Mouse (Mus musculus): ENCODE results near the gene Map4k2. TPM values are rescaled to one million over a fixed set of nuclear protein-coding genes. Genes with fewer than 3 reads are reported as not detected.

Map4k2 gene
- polyA plus RNA-seq (2016; fragmentation: Nextera tagmentation; extraction: Ambion mirVana) = 14.1 and 15.7 TPM in 2 replicates

GRCm38 (mm10) chr19:6340524-6341452 is at the start of gene Map4k2:
Map4k2 (plus strand) TSS chr19:6341135.
- Histone ChIP-seq H3K36me3 (peaks cover 60% of the 10 kb centered on the region), H3K27me3 (replicated peaks) (no peaks in the 10 kb centered on the region), H3K4me1 (replicated peaks) (peaks cover 40% of the 10 kb centered on the region), H3K27ac (ENCODE audit: poor library complexity, severe bottlenecking) (peak within 1 kb of the TSS; percentile 59), H3K4me3 (peak within 1 kb of the TSS; percentile 68), H3K9me3 (replicated peaks) (no peaks in the 10 kb centered on the region), H3K9ac (peak within 1 kb of the TSS; percentile 82), H3K4me2 (peak within 1 kb of the TSS; percentile 92)
- peak; percentile 89 for ATAC-seq (ENCODE audit: insufficient number of reproducible peaks, low FRiP score)
- 4% methylated on average over 70 of the region's 72 CpGs for WGBS

GRCm38 (mm10) chr19:6292262-6292661 is 48.7 kb upstream of the Map4k2 start:
- Histone ChIP-seq H3K9me3 (replicated peaks) (no peaks in the 10 kb centered on the region), H3K27me3 (replicated peaks) (no peaks in the 10 kb centered on the region), H3K36me3 (peaks cover 66% of the 10 kb centered on the region), H3K4me2 (no peak overlapping the region), H3K27ac (ENCODE audit: poor library complexity, severe bottlenecking) (no peak overlapping the region), H3K9ac (no peak overlapping the region), H3K4me3 (no peak overlapping the region), H3K4me1 (replicated peaks) (peaks cover 46% of the 10 kb centered on the region)
- no peak for ATAC-seq (ENCODE audit: insufficient number of reproducible peaks, low FRiP score)
- WGBS = 82% methylated on average over 5 of the region's 5 CpGs

- H3K4me2 ChIP-seq = no peak overlapping the region
- no peaks in the 10 kb centered on the region for H3K9me3 ChIP-seq (replicated peaks)
- H3K36me3 ChIP-seq = peaks cover 79% of the 10 kb centered on the region
- peaks cover 37% of the 10 kb centered on the region for H3K4me1 ChIP-seq (replicated peaks)
- H3K27ac ChIP-seq (ENCODE audit: poor library complexity, severe bottlenecking) = no peak overlapping the region
- H3K4me3 ChIP-seq = no peak overlapping the region
- WGBS = 87% methylated on average over 17 of the region's 17 CpGs
- H3K9ac ChIP-seq = no peak overlapping the region
- no peaks in the 10 kb centered on the region for H3K27me3 ChIP-seq (replicated peaks)
- ATAC-seq (ENCODE audit: insufficient number of reproducible peaks, low FRiP score) = no peak
Observed at GRCm38 (mm10) chr19:6294301-6294700, 46.6 kb upstream of the Map4k2 start.

- Histone ChIP-seq H3K36me3 (peaks cover 78% of the 10 kb centered on the region), H3K4me1 (replicated peaks) (peaks cover 32% of the 10 kb centered on the region), H3K9me3 (replicated peaks) (no peaks in the 10 kb centered on the region), H3K9ac (no peak overlapping the region), H3K4me2 (peak overlapping the region; percentile 10; the same call in 1 of the 2 replicates), H3K27ac (ENCODE audit: poor library complexity, severe bottlenecking) (peak overlapping the region; percentile 74), H3K4me3 (no peak overlapping the region), H3K27me3 (replicated peaks) (no peaks in the 10 kb centered on the region)
- ATAC-seq (ENCODE audit: insufficient number of reproducible peaks, low FRiP score) = peak; percentile 77
- WGBS = 78% methylated on average over 5 of the region's 5 CpGs
Observed at GRCm38 (mm10) chr19:6296551-6297210, 44.3 kb upstream of the Map4k2 start.

GRCm38 (mm10) chr19:6297641-6298040 is 43.3 kb upstream of the Map4k2 start:
- Histone ChIP-seq H3K4me1 (replicated peaks) (peaks cover 31% of the 10 kb centered on the region), H3K4me2 (no peak overlapping the region), H3K27ac (ENCODE audit: poor library complexity, severe bottlenecking) (peak overlapping the region; percentile 60), H3K4me3 (no peak overlapping the region), H3K9ac (peak overlapping the region; percentile 3; the same call in 1 of the 2 replicates), H3K27me3 (replicated peaks) (no peaks in the 10 kb centered on the region), H3K9me3 (replicated peaks) (no peaks in the 10 kb centered on the region), H3K36me3 (peaks cover 75% of the 10 kb centered on the region)
- WGBS = 78% methylated on average over 9 of the region's 9 CpGs
- ATAC-seq (ENCODE audit: insufficient number of reproducible peaks, low FRiP score) = peak; percentile 82

- peaks cover 64% of the 10 kb centered on the region for H3K36me3 ChIP-seq
- no peaks in the 10 kb centered on the region for H3K27me3 ChIP-seq (replicated peaks)
- ATAC-seq (ENCODE audit: insufficient number of reproducible peaks, low FRiP score) = no peak
- no peak overlapping the region for H3K4me3 ChIP-seq
- peak overlapping the region; percentile 20; the same call in 1 of the 2 replicates for H3K27ac ChIP-seq (ENCODE audit: poor library complexity, severe bottlenecking)
- no peak overlapping the region for H3K4me2 ChIP-seq
- H3K9me3 ChIP-seq (replicated peaks) = no peaks in the 10 kb centered on the region
- WGBS = 68% methylated on average over 4 of the region's 4 CpGs
- peaks cover 43% of the 10 kb centered on the region for H3K4me1 ChIP-seq (replicated peaks)
- no peak overlapping the region for H3K9ac ChIP-seq
Observed at GRCm38 (mm10) chr19:6299003-6299402, 41.9 kb upstream of the Map4k2 start.

DNA sequence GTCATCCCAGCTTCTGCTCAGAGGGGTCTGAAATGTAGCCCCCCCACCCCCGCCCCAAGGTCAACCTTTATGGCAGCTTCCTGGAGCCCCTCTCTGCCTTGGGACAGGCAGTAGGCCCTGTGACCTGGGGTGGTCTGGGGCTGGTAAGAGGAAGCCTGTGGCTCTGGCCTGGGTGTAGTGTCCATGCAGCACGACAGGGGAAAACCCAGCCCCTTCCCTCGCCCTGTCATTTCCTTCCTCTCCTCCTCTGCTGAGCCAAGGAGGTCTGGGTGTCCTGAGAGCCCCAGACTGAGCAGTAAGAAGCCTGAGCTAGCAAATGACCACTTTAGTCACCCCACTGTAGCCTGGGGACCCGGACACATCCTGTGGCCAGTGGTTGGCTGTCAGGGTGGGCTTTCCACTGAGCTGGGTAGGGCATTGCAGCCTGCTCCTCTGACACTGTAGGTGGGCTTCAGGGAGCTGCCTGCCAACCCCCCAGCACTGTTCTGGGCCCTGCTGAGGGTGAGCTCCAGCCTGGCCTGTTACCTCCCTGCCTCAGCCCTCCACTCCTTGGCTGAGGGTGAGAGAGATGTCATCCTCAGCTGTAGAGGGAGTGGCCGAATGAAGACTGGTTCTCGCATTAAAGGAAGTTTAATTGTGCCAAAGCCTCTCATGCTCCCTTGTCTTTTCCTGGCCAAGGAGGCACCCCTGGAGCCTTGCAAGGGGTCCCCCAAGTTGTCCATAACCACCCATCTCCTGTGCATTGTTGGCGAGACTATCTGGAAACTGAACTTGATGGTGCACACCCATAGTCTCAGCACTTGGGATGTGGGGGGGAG is 41.3 kb upstream of the Map4k2 start:
- H3K4me3 ChIP-seq = no peak overlapping the region
- H3K27me3 ChIP-seq (replicated peaks) = no peaks in the 10 kb centered on the region
- H3K36me3 ChIP-seq = peaks cover 58% of the 10 kb centered on the region
- WGBS = 73% methylated on average over 7 of the region's 7 CpGs
- H3K4me2 ChIP-seq = peak overlapping the region; percentile 17; the same call in 1 of the 2 replicates
- H3K4me1 ChIP-seq (replicated peaks) = peaks cover 50% of the 10 kb centered on the region
- H3K9me3 ChIP-seq (replicated peaks) = no peaks in the 10 kb centered on the region
- H3K27ac ChIP-seq (ENCODE audit: poor library complexity, severe bottlenecking) = peak overlapping the region; percentile 46; the same call in 1 of the 2 replicates
- no peak for ATAC-seq (ENCODE audit: insufficient number of reproducible peaks, low FRiP score)
- no peak overlapping the region for H3K9ac ChIP-seq

DNA sequence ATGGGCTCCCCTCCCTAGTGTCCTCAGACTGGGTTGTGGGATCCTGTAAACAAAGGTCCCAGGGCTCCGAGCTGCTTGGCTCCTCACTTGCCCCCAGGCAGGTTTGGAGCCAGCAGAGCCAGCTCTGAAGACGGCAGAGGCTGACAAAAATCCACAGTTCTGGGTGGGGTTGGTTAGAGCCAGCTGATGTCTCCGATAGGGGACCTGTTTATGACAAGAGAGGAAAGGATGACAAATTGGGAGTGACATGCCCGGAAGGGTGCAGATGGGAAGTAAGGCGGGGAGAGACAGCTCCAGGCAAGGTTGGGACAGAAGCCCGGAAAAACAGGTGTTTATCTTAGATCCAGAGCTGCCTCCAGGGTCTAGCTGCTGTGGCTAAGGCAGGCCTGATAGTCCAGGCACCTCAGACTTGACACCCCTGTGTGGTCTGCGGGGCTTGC is 40.5 kb upstream of the Map4k2 start:
- Histone ChIP-seq H3K4me2 (no peak overlapping the region; the same call in 1 of the 2 replicates), H3K4me3 (no peak overlapping the region), H3K9me3 (replicated peaks) (no peaks in the 10 kb centered on the region), H3K9ac (peak overlapping the region; percentile 32; the same call in 1 of the 2 replicates), H3K27me3 (replicated peaks) (no peaks in the 10 kb centered on the region), H3K4me1 (replicated peaks) (peaks cover 50% of the 10 kb centered on the region), H3K36me3 (peaks cover 50% of the 10 kb centered on the region), H3K27ac (ENCODE audit: poor library complexity, severe bottlenecking) (peak overlapping the region; percentile 46)
- peak; percentile 40 for ATAC-seq (ENCODE audit: insufficient number of reproducible peaks, low FRiP score)
- 52% methylated on average over 7 of the region's 7 CpGs for WGBS

DNA sequence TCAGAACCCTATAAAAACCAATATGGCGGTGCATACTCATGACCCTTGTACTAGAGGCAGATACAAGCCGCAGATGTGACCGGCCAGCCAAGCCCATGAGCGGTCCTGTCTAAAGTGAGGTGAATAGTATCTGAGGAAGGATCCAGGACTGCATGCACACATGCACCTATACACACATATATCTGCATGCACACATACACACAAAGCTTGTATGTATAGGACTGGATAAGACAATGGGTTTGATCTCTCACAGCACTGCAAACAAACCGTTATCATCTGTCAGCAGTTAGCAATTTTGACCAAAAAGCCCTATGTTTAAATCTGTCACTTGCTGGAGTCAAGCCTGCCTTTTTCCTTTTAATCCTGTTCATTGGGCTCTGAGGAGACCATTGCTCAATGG is 38.8 kb upstream of the Map4k2 start:
- H3K4me1 ChIP-seq (replicated peaks) = peaks cover 61% of the 10 kb centered on the region
- no peak overlapping the region for H3K4me3 ChIP-seq
- no peak overlapping the region for H3K27ac ChIP-seq (ENCODE audit: poor library complexity, severe bottlenecking)
- WGBS = 89% methylated on average over 5 of the region's 5 CpGs
- H3K9me3 ChIP-seq (replicated peaks) = no peaks in the 10 kb centered on the region
- no peak overlapping the region for H3K4me2 ChIP-seq
- peaks cover 33% of the 10 kb centered on the region for H3K36me3 ChIP-seq
- no peak overlapping the region for H3K9ac ChIP-seq
- no peak for ATAC-seq (ENCODE audit: insufficient number of reproducible peaks, low FRiP score)
- no peaks in the 10 kb centered on the region for H3K27me3 ChIP-seq (replicated peaks)

GRCm38 (mm10) chr19:6302522-6302921 is 38.4 kb upstream of the Map4k2 start:
- no peaks in the 10 kb centered on the region for H3K27me3 ChIP-seq (replicated peaks)
- H3K4me1 ChIP-seq (replicated peaks) = peaks cover 65% of the 10 kb centered on the region
- whole genome bisulfite sequencing = 34% methylated on average over 4 of the region's 4 CpGs
- peaks cover 29% of the 10 kb centered on the region for H3K36me3 ChIP-seq
- no peak overlapping the region for H3K4me3 ChIP-seq
- peak overlapping the region; percentile 39; the same call in 1 of the 2 replicates for H3K27ac ChIP-seq (ENCODE audit: poor library complexity, severe bottlenecking)
- ATAC-seq (ENCODE audit: insufficient number of reproducible peaks, low FRiP score) = no peak
- no peaks in the 10 kb centered on the region for H3K9me3 ChIP-seq (replicated peaks)
- no peak overlapping the region for H3K4me2 ChIP-seq
- no peak overlapping the region for H3K9ac ChIP-seq
